In the genomic region with DNA sequence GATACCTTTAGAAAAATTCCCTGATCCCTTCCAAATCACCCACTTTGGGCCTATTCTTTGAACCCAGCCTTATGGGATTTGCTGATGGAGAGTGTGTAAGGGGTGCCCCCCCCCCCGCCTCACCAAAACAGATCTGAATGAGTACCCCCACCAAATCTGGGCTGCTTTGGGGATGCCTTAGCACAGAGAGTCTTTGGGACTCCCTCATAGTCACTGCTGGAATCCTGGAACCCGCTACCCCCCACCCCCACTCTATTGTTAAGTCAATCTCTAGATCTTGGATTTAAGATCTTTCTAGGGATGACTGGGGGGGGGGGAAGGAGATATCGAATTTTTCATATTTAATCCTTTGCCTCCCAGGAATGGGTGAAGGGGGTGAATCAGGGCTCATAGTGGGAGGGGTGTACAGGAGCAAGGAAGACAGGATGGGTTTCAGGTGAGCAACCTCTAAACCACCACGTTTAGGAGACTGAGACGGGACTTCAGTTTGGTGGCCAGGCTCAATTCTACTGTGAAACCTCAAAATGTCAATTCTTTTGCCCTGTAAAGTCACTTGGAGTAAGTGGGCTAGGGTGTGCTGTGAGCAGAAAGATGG, we compare ENCODE assay signal across 17 mouse cellular contexts. TPM values are rescaled to one million over a fixed set of nuclear protein-coding genes. Genes with fewer than 3 reads are reported as not detected.
DNase-seq lines count a peak whose midpoint lies in the region; ATAC-seq and TF ChIP-seq lines count a peak whose summit lies in the region.
"Had no signal": no experiment of that assay in that cellular context is flagged by ENCODE, and none has a peak within 500 bp of the region (broad histone marks: within the 10 kb centered on the region; RNA-seq: fewer than 3 reads in every experiment).

No protein-coding gene starts in this region.

- no peak for TF ChIP-seq CTCF in testis, adult 2 months (IDR thresholded peaks at IDR 0.05; ENCODE audit: control insufficient read depth, insufficient read depth, insufficient replicate concordance, low read depth, low read length)
- TF ChIP-seq CTCF in olfactory bulb, adult 2 months (IDR thresholded peaks at IDR 0.05; ENCODE audit: insufficient read depth, low read depth, low read length): no peak

- H3K4me1 ChIP-seq in testis, adult 2 months (ENCODE audit: control insufficient read depth, insufficient read depth, low read length): peaks cover 21% of the 10 kb centered on the region
- peaks cover 35% of the 10 kb centered on the region for H3K4me1 ChIP-seq in forebrain, embryonic 16.5 days (replicated peaks; ENCODE audit: control insufficient read depth, insufficient read depth, low read length)
- peaks cover 50% of the 10 kb centered on the region for H3K4me1 ChIP-seq in midbrain, embryonic 11.5 days (ENCODE audit: control insufficient read depth, insufficient read depth, low read length)
- H3K4me1 ChIP-seq in olfactory bulb, adult 2 months (ENCODE audit: control insufficient read depth, insufficient read depth, low read length): peaks cover 16% of the 10 kb centered on the region

- no peaks in the 10 kb centered on the region for H3K9me3 ChIP-seq in forebrain, embryonic 16.5 days (ENCODE audit: control insufficient read depth, low read length)
- no peaks in the 10 kb centered on the region for H3K9me3 ChIP-seq in midbrain, embryonic 11.5 days (ENCODE audit: control insufficient read depth, low read length)
- H3K9me3 ChIP-seq: liver, embryonic 12.5 days had no signal

- TF ChIP-seq POLR2A in testis, adult 2 months (IDR thresholded peaks at IDR 0.05; ENCODE audit: control insufficient read depth, low read depth, low read length): no peak
- no peak for TF ChIP-seq POLR2A in olfactory bulb, adult 2 months (IDR thresholded peaks at IDR 0.05; ENCODE audit: insufficient read depth, low read depth, low read length)

- no peaks in the 10 kb centered on the region; the same call in 1 of the 2 replicates for H3K27me3 ChIP-seq in testis, adult 2 months (ENCODE audit: control insufficient read depth, insufficient read depth, low read length)
- no peaks in the 10 kb centered on the region for H3K27me3 ChIP-seq in forebrain, embryonic 16.5 days (replicated peaks; ENCODE audit: control insufficient read depth, insufficient read depth, low read length)
- peaks cover 88% of the 10 kb centered on the region for H3K27me3 ChIP-seq in midbrain, embryonic 11.5 days (ENCODE audit: control insufficient read depth, insufficient read depth, low read length)

- peak overlapping the region; percentile 100 for H3K9ac ChIP-seq in forebrain, embryonic 16.5 days (replicated peaks; ENCODE audit: low read depth, low read length)
- peak overlapping the region; percentile 91 for H3K9ac ChIP-seq in midbrain, embryonic 11.5 days (ENCODE audit: low read length)
- H3K9ac ChIP-seq: liver, embryonic 12.5 days had no signal

- peak overlapping the region; percentile 99 for H3K4me2 ChIP-seq in forebrain, embryonic 16.5 days (ENCODE audit: low read length)
- peak overlapping the region; percentile 58 for H3K4me2 ChIP-seq in midbrain, embryonic 11.5 days

- no peaks in the 10 kb centered on the region for H3K36me3 ChIP-seq in testis, adult 2 months (ENCODE audit: control insufficient read depth, insufficient read depth, low read length)
- no peaks in the 10 kb centered on the region for H3K36me3 ChIP-seq in forebrain, embryonic 16.5 days (ENCODE audit: control insufficient read depth, insufficient read depth)
- H3K36me3 ChIP-seq in midbrain, embryonic 11.5 days (ENCODE audit: control insufficient read depth, insufficient read depth, low read length): no peaks in the 10 kb centered on the region
- H3K36me3 ChIP-seq: liver, embryonic 12.5 days had no signal

- ATAC-seq in forebrain, embryonic 16.5 days: no peak
- no peak for ATAC-seq in midbrain, embryonic 11.5 days (ENCODE audit: low FRiP score)
- ATAC-seq: activated CD4-positive, CD25-positive, alpha-beta regulatory T cell, adult 4 months; CD4-positive, CD25-positive, alpha-beta regulatory T cell, adult 4 months; intestine, postnatal 0 days; liver, embryonic 12.5 days had no signal

- no peak overlapping the region for H3K27ac ChIP-seq in testis, adult 2 months (ENCODE audit: control insufficient read depth, insufficient read depth, low read depth, low read length)
- H3K27ac ChIP-seq in forebrain, embryonic 16.5 days (ENCODE audit: low read length): peak overlapping the region; percentile 93
- H3K27ac ChIP-seq in midbrain, embryonic 11.5 days (ENCODE audit: low read depth, low read length): peak overlapping the region; percentile 85
- peak overlapping the region; percentile 98 for H3K27ac ChIP-seq in olfactory bulb, adult 2 months (ENCODE audit: insufficient read depth, low read depth, low read length)
- H3K27ac ChIP-seq: liver, embryonic 12.5 days; stomach, postnatal 0 days had no signal

- WGBS in forebrain, embryonic 16.5 days: 10% methylated on average over 5 of the region's 5 CpGs
- 4% methylated on average over 5 of the region's 5 CpGs for WGBS in midbrain, embryonic 11.5 days
- 6% methylated on average over 5 of the region's 5 CpGs for WGBS in olfactory bulb, adult 2 months

- H3K4me3 ChIP-seq in testis, adult 2 months (ENCODE audit: control insufficient read depth, low read depth, low read length): peak overlapping the region; percentile 90
- peak overlapping the region; percentile 97 for H3K4me3 ChIP-seq in forebrain, embryonic 16.5 days (replicated peaks; ENCODE audit: low read length)
- peak overlapping the region; percentile 76 for H3K4me3 ChIP-seq in midbrain, embryonic 11.5 days (ENCODE audit: low read depth, low read length)
- peak overlapping the region; percentile 74 for H3K4me3 ChIP-seq in olfactory bulb, adult 2 months (ENCODE audit: insufficient read depth, low read depth, low read length)
- H3K4me3 ChIP-seq: erythroblast, embryonic 14.5 days had no signal

- no peak for DNase-seq in testis, postnatal 14 days (ENCODE audit: low spot score)
- DNase-seq in midbrain, embryonic 11.5 days (ENCODE audit: low spot score, missing footprints): peak; percentile 92
- no peak for DNase-seq in gastrocnemius, postnatal 4 days (ENCODE audit: low spot score in 2 of 2)
- no peak for DNase-seq in urinary bladder, adult 2 months (ENCODE audit: low spot score)
- DNase-seq in ovary, postnatal 14 days (ENCODE audit: low spot score): no peak
- DNase-seq: heart, adult 18-20 months; heart, postnatal 14 days; lung, postnatal 10 days had no signal

RNA-seq across cellular contexts. Expression of gene Polg, which starts 37.6 kb away (rescaled TPM):
- polyA plus RNA-seq in testis, adult 2 months (2012; rRNA removed): 74.5 and 78.3 TPM in 2 replicates
- 29.5 and 34.6 TPM in 2 replicates for polyA plus RNA-seq in forebrain, embryonic 16.5 days (2015; fragmentation: Nextera tagmentation; extraction: Ambion mirVana)
- polyA plus RNA-seq in midbrain, embryonic 11.5 days (2014; fragmentation: Nextera tagmentation; extraction: Ambion mirVana): 24.0 and 26.7 TPM in 2 replicates
- 134 TPM in 1 of 2 replicates, not detected in the other for polyA plus RNA-seq in olfactory bulb, adult 2 months (2012; ENCODE audit: insufficient read depth, insufficient read length, low replicate concordance, missing spikeins)
- total RNA-seq in gastrocnemius, postnatal 4 days (2021): 10 to 100 TPM; 50.5 to 54.1 TPM
- polyA plus RNA-seq in urinary bladder, adult 2 months (2012; rRNA removed): 50.9 and 56.0 TPM in 2 replicates
